Mouse (Mus musculus): Measurements from ENCODE around the gene Iars2. TPM values are rescaled to one million over a fixed set of nuclear protein-coding genes. Genes with fewer than 3 reads are reported as not detected.

Iars2 gene
- total RNA-seq, 4 experiments from 2014 or later: 83.5 to 101 (median 93.1) TPM

GRCm38 (mm10) chr1:185275976-185276375 lies 53.2 kb downstream of the Iars2 start:
- no peak for DNase-seq

- DNase-seq: no peak
These were observed 54.2 kb downstream of the Iars2 start for GRCm38 (mm10) chr1:185274819-185275545.

GRCm38 (mm10) chr1:185271373-185271772 lies 57.8 kb downstream of the Iars2 start:
- no peak for DNase-seq

GRCm38 (mm10) chr1:185270403-185271097 lies 58.6 kb downstream of the Iars2 start:
- DNase-seq: no peak

- DNase-seq: no peak
These were observed 60.5 kb downstream of the Iars2 start for GRCm38 (mm10) chr1:185268675-185269074.

GRCm38 (mm10) chr1:185262565-185262964 lies 66.6 kb downstream of the Iars2 start:
- DNase-seq: no peak

GRCm38 (mm10) chr1:185256753-185257152 lies 72.4 kb downstream of the Iars2 start:
- no peak for DNase-seq

GRCm38 (mm10) chr1:185255336-185255735 lies 73.9 kb downstream of the Iars2 start:
- DNase-seq: no peak

GRCm38 (mm10) chr1:185253140-185253892 lies 75.9 kb downstream of the Iars2 start:
- peak; percentile 62 for DNase-seq

GRCm38 (mm10) chr1:185252351-185252750 lies 76.8 kb downstream of the Iars2 start:
- DNase-seq: no peak

GRCm38 (mm10) chr1:185248728-185249127 lies 80.5 kb downstream of the Iars2 start:
- DNase-seq: no peak

- DNase-seq: no peak
These were observed 81.6 kb downstream of the Iars2 start for GRCm38 (mm10) chr1:185247429-185248085.

GRCm38 (mm10) chr1:185245456-185245855 lies 83.7 kb downstream of the Iars2 start:
- no peak for DNase-seq

- DNase-seq: no peak
These were observed 86.2 kb downstream of the Iars2 start for GRCm38 (mm10) chr1:185243013-185243412.

- no peak for DNase-seq
These were observed 92.7 kb downstream of the Iars2 start for GRCm38 (mm10) chr1:185236530-185236929.

- DNase-seq: no peak
These were observed 93.4 kb downstream of the Iars2 start for GRCm38 (mm10) chr1:185235837-185236236.

Small RNAs within 50 kb of the gene (microRNA-seq; reads per million reads assigned to microRNA genes)
- gene Mir194-1 (0 to 0.50 reads per million in 2 experiments), gene Mir215 (1.5 to 1.9 reads per million in 2 experiments), gene Mir664 (76.4 to 100 reads per million in 2 experiments)

Other genes starting within 250 kb of the Iars2 start
- 10 to 100 TPM; 49.7 to 90.7 (median 70.6) TPM for gene Rab3gap2, start 125.3 kb downstream of the Iars2 start, total RNA-seq (2022)
- gene Bpnt1, start 2.8 kb upstream of the Iars2 start, total RNA-seq (2022): 100 to 1,000 TPM in 2 of 4 experiments, 10 to 100 TPM in 2; 85.5 to 138 (median 102) TPM
- gene Eprs, start 33.6 kb upstream of the Iars2 start, total RNA-seq (2022): 100 to 1,000 TPM; 108 to 145 (median 120) TPM
- not detected for gene Slc30a10, start 125.5 kb upstream of the Iars2 start, total RNA-seq (2022)

All from adrenal gland, adult 8-10 months (tissue).